Mouse (Mus musculus): ENCODE data around the gene Stag1. TPM values are rescaled to one million over a fixed set of nuclear protein-coding genes. Genes with fewer than 3 reads are reported as not detected.

The Stag1 gene
- polyA plus RNA-seq (2012; rRNA removed): 0.43 and 0.64 TPM in 2 replicates

GRCm38 (mm10) chr9:100597546-100597945, at the start of gene Stag1:
Stag1 (plus strand) TSS chr9:100597798.

GRCm38 (mm10) chr9:100570626-100571233, 26.9 kb upstream of the Stag1 start, which contains the start of gene Slc35g2:
Slc35g2 (minus strand) TSS chr9:100571090.

Other genes with a start within 250 kb of the Stag1 start
- gene Il20rb, start 111.0 kb upstream of the Stag1 start, polyA plus RNA-seq (2012; rRNA removed): 4.1 and 5.7 TPM in 2 replicates
- gene Nck1, start 51.7 kb upstream of the Stag1 start, polyA plus RNA-seq (2012; rRNA removed): 0.09 and 0.24 TPM in 2 replicates
- gene Slc35g2, start 26.7 kb upstream of the Stag1 start, polyA plus RNA-seq (2012; rRNA removed): 0.27 and 0.32 TPM in 2 replicates